Comparison of ENCODE assay signal across 9 mouse cellular contexts in the genomic region with DNA sequence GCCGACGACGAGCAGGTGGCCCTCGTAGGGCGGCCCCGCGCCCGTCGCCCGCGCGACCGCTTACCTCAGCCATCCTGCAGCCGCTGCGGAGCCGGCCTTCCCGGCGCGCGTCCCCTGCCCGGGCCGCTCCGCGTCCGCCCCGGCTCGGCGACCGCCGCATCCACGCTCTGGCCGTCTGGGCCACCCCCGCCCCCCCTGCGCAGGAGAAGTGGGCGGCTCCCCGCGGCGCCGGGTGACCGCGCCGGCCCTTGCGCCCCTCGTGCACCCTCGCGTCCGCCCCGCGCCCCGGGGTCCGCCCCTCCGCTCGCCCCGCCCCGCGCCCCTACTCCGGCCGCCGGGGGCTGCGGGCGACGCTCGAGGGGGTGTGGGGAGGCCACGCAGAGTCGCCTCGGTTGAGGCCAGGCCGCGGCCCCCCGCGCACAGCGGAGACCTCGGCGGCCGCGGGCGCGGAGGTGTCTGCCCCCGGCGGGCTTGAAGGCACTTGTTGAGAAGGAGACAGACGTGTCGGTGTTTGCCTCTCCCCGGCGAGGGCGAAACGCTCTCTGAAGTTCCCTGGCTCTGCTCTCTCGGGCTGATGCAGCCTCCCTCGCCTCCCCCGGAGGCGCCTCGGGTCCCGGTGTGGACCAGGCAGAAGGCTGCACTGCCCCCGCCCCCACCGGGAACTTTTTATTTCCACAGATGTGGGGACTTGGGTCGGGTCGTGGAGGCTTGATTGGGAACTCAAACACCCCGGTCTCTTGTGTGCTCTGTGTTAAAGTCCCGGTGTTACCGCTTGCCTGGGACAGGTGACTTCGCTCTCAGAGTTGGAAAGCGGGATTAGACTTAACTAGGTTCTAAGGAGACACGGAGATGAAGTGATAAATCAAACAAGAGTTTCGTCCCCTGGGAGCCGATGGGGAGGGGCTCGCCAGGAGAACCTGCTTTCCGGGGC. TPM values are rescaled to one million over a fixed set of nuclear protein-coding genes. Genes with fewer than 3 reads are reported as not detected.
DNase-seq lines count a peak whose midpoint lies in the region; ATAC-seq and TF ChIP-seq lines count a peak whose summit lies in the region.
"Had no signal": no experiment of that assay in that cellular context is flagged by ENCODE, and none has a peak within 500 bp of the region (broad histone marks: within the 10 kb centered on the region; RNA-seq: fewer than 3 reads in every experiment).

A gene (minus strand): TSS at position 162 of the 931 bp plus-strand sequence.

- peak; percentile 70 for ATAC-seq in kidney, embryonic 16.5 days (ENCODE audit: low FRiP score, low TSS enrichment)
- ATAC-seq in heart, embryonic 13.5 days (ENCODE audit: extremely low read depth, insufficient number of reproducible peaks, low FRiP score, low TSS enrichment): no peak; the same call in 1 of the 2 replicates
- ATAC-seq in limb, embryonic 14.5 days (ENCODE audit: low FRiP score, low read depth): peak; percentile 41; the same call in 1 of the 2 replicates

- H3K9ac ChIP-seq in kidney, embryonic 16.5 days (replicated peaks; ENCODE audit: low read length): peak within 1 kb of the TSS; percentile 56
- H3K9ac ChIP-seq in heart, embryonic 13.5 days: peak within 1 kb of the TSS; percentile 71
- H3K9ac ChIP-seq in limb, embryonic 14.5 days (ENCODE audit: low read depth, low read length, severe bottlenecking): peak within 1 kb of the TSS; percentile 52

- under 1% methylated on average over 64 of the region's 105 CpGs for WGBS in kidney, embryonic 16.5 days
- under 1% methylated on average over 104 of the region's 105 CpGs for WGBS in heart, embryonic 13.5 days
- 1% methylated on average over 61 of the region's 105 CpGs for WGBS in limb, embryonic 14.5 days
- WGBS in small intestine, adult 2 months: 2% methylated on average over 99 of the region's 105 CpGs

- H3K4me2 ChIP-seq in kidney, embryonic 16.5 days (replicated peaks; ENCODE audit: low read depth, low read length): peak within 1 kb of the TSS; percentile 92
- peak within 1 kb of the TSS; percentile 93 for H3K4me2 ChIP-seq in heart, embryonic 13.5 days
- H3K4me2 ChIP-seq in limb, embryonic 14.5 days (replicated peaks; ENCODE audit: low read depth, low read length, severe bottlenecking): peak within 1 kb of the TSS; percentile 98

- H3K36me3 ChIP-seq in kidney, embryonic 16.5 days (ENCODE audit: insufficient read depth, low read length): no peaks in the 10 kb centered on the region
- no peaks in the 10 kb centered on the region for H3K36me3 ChIP-seq in heart, embryonic 13.5 days
- no peaks in the 10 kb centered on the region for H3K36me3 ChIP-seq in limb, embryonic 14.5 days (ENCODE audit: control insufficient read depth, insufficient read depth, low read length)
- no peaks in the 10 kb centered on the region for H3K36me3 ChIP-seq in small intestine, adult 2 months (ENCODE audit: control insufficient read depth, insufficient read depth, low read length)

- no peak within 1 kb of the TSS for H3K27ac ChIP-seq in kidney, embryonic 16.5 days (ENCODE audit: low read length)
- H3K27ac ChIP-seq in heart, embryonic 13.5 days (replicated peaks): 0 out of 2 replicates have a peak within 1 kb of the TSS, but pooled peaks have one; percentile 8
- H3K27ac ChIP-seq in limb, embryonic 14.5 days (replicated peaks; ENCODE audit: low read depth, low read length): no peak within 1 kb of the TSS
- H3K27ac ChIP-seq in small intestine, adult 2 months (ENCODE audit: insufficient read depth, low read depth, low read length): no peak within 1 kb of the TSS
- H3K27ac ChIP-seq: macrophage had no signal

- H3K4me1 ChIP-seq in kidney, embryonic 16.5 days (ENCODE audit: insufficient read depth, low read length): peaks cover 16% of the 10 kb centered on the region
- H3K4me1 ChIP-seq in heart, embryonic 13.5 days: peaks cover 15% of the 10 kb centered on the region
- peaks cover 3% of the 10 kb centered on the region; the same call in 1 of the 2 replicates for H3K4me1 ChIP-seq in limb, embryonic 14.5 days (ENCODE audit: control insufficient read depth, insufficient read depth, low read length)
- H3K4me1 ChIP-seq in small intestine, adult 2 months (ENCODE audit: control insufficient read depth, insufficient read depth, insufficient read length, low read length): peaks cover 6% of the 10 kb centered on the region

- TF ChIP-seq POLR2A in limb, embryonic 14.5 days (IDR thresholded peaks at IDR 0.05; ENCODE audit: borderline replicate concordance, extremely low read depth, insufficient read depth, insufficient read length): no peak
- TF ChIP-seq POLR2A in small intestine, adult 2 months (IDR thresholded peaks at IDR 0.05; ENCODE audit: low read depth, low read length): no peak

- DNase-seq in kidney, adult 8-10 months: no peak
- peak; percentile 72 for DNase-seq in ZHBTc4 (ENCODE audit: low read depth, low spot score)
- no peak for DNase-seq in limb, embryonic 14.5 days (ENCODE audit: low spot score)
- DNase-seq in spleen, adult 18-20 months: no peak
- DNase-seq in layer of hippocampus, adult 18-20 months (ENCODE audit: low spot score in 2 of 2): no peak

- peaks cover 79% of the 10 kb centered on the region for H3K27me3 ChIP-seq in kidney, embryonic 16.5 days (ENCODE audit: insufficient read depth, low read length)
- peaks cover 93% of the 10 kb centered on the region for H3K27me3 ChIP-seq in heart, embryonic 13.5 days (replicated peaks)
- peaks cover 66% of the 10 kb centered on the region for H3K27me3 ChIP-seq in limb, embryonic 14.5 days (ENCODE audit: control insufficient read depth, insufficient read depth, low read length)
- H3K27me3 ChIP-seq in small intestine, adult 2 months (ENCODE audit: control insufficient read depth, insufficient read depth, low read length): peaks cover 57% of the 10 kb centered on the region

- H3K4me3 ChIP-seq in kidney, embryonic 16.5 days (ENCODE audit: low read length): peak within 1 kb of the TSS; percentile 58
- H3K4me3 ChIP-seq in heart, embryonic 13.5 days: peak within 1 kb of the TSS; percentile 54
- H3K4me3 ChIP-seq in limb, embryonic 14.5 days (replicated peaks; ENCODE audit: low read length): peak within 1 kb of the TSS; percentile 56
- H3K4me3 ChIP-seq in small intestine, adult 2 months (ENCODE audit: low read depth, low read length): peak within 1 kb of the TSS; percentile 46

- no peak for TF ChIP-seq CTCF in small intestine, adult 2 months (IDR thresholded peaks at IDR 0.05; ENCODE audit: extremely low read depth, insufficient read length, insufficient replicate concordance, low read depth, low read length)

- no peaks in the 10 kb centered on the region for H3K9me3 ChIP-seq in kidney, embryonic 16.5 days (ENCODE audit: low read length)
- no peaks in the 10 kb centered on the region for H3K9me3 ChIP-seq in heart, embryonic 13.5 days
- H3K9me3 ChIP-seq in limb, embryonic 14.5 days (ENCODE audit: control insufficient read depth, low read length): no peaks in the 10 kb centered on the region

RNA-seq across cellular contexts. Expression of the gene that starts here (rescaled TPM):
- 0.15 and 0.50 TPM in 2 replicates for polyA plus RNA-seq in kidney, embryonic 16.5 days (2015; fragmentation: Nextera tagmentation; extraction: Ambion mirVana)
- polyA plus RNA-seq in heart, embryonic 13.5 days (2015; fragmentation: Nextera tagmentation; extraction: Ambion mirVana): 4.8 and 6.3 TPM in 2 replicates
- polyA plus RNA-seq in limb, embryonic 14.5 days (2012; rRNA removed): 1.9 and 2.5 TPM in 2 replicates
- 1.8 and 2.2 TPM in 2 replicates for polyA plus RNA-seq in limb, embryonic 14.5 days (2014; fragmentation: Nextera tagmentation; extraction: Ambion mirVana)
- 0.05 and 0.17 TPM in 2 replicates for polyA plus RNA-seq in small intestine, adult 2 months (2012; rRNA removed)
- total RNA-seq in layer of hippocampus, adult 18-20 months (2021): under 1 TPM in 1 of 2 experiments, not detected in 1; 0.07 TPM
- polyA plus RNA-seq: macrophage had no signal

Comparison
In these comparisons a context has a peak if more than half of its experiments do, and no peak if none do; other contexts are left out.
1. Peak in ATAC-seq, H3K4me3 ChIP-seq, H3K9ac ChIP-seq and H3K4me2 ChIP-seq in kidney, embryonic 16.5 days; RNA of the gene not detected or under 1 TPM.